Mouse (Mus musculus): ENCODE results near the gene Fscn2. TPM values are rescaled to one million over a fixed set of nuclear protein-coding genes. Genes with fewer than 3 reads are reported as not detected.

Fscn2 gene
- polyA plus RNA-seq, 1 experiment: 0.16 TPM

- Histone ChIP-seq H3K27ac (ENCODE audit: insufficient read depth, low read depth, low read length) (no peak overlapping the region), H3K27me3 (replicated peaks; ENCODE audit: control insufficient read depth, insufficient read depth, low read length) (no peaks in the 10 kb centered on the region), H3K4me1 (ENCODE audit: control insufficient read depth, insufficient read depth, low read length) (peaks cover 6% of the 10 kb centered on the region; the same call in 1 of the 2 replicates), H3K4me3 (ENCODE audit: insufficient read depth, low read depth, low read length) (no peak overlapping the region), H3K36me3 (ENCODE audit: control insufficient read depth, insufficient read depth, low read length) (no peaks in the 10 kb centered on the region; the same call in 1 of the 2 replicates)
- DNase-seq: no peak
- TF ChIP-seq POLR2A (IDR thresholded peaks at IDR 0.05; ENCODE audit: low read depth, low read length): no peak
- 73% methylated on average over 4 of the region's 4 CpGs for WGBS
Observed at GRCm38 (mm10) chr11:120381157-120381556, 19.8 kb downstream of the Fscn2 start.

GRCm38 (mm10) chr11:120382509-120382908 is 21.2 kb downstream of the Fscn2 start:
- Histone ChIP-seq H3K27me3 (replicated peaks; ENCODE audit: control insufficient read depth, insufficient read depth, low read length) (no peaks in the 10 kb centered on the region), H3K4me3 (ENCODE audit: insufficient read depth, low read depth, low read length) (no peak overlapping the region), H3K27ac (ENCODE audit: insufficient read depth, low read depth, low read length) (no peak overlapping the region), H3K4me1 (ENCODE audit: control insufficient read depth, insufficient read depth, low read length) (peaks cover 4% of the 10 kb centered on the region; the same call in 1 of the 2 replicates), H3K36me3 (ENCODE audit: control insufficient read depth, insufficient read depth, low read length) (no peaks in the 10 kb centered on the region; the same call in 1 of the 2 replicates)
- DNase-seq: no peak
- TF ChIP-seq CTCF (conservative IDR thresholded peaks at IDR 0.05; ENCODE audit: insufficient read depth, insufficient read length, low read depth, low read length): no peak
- TF ChIP-seq POLR2A (IDR thresholded peaks at IDR 0.05; ENCODE audit: low read depth, low read length): no peak
- 94% methylated on average over 9 of the region's 9 CpGs for WGBS

GRCm38 (mm10) chr11:120386632-120387031 is 25.3 kb downstream of the Fscn2 start:
- H3K4me3 ChIP-seq (ENCODE audit: insufficient read depth, low read depth, low read length): no peak overlapping the region
- no peak for DNase-seq
- TF ChIP-seq CTCF (conservative IDR thresholded peaks at IDR 0.05; ENCODE audit: insufficient read depth, insufficient read length, low read depth, low read length): no peak
- no peak for TF ChIP-seq POLR2A (IDR thresholded peaks at IDR 0.05; ENCODE audit: low read depth, low read length)
- no peaks in the 10 kb centered on the region for H3K27me3 ChIP-seq (replicated peaks; ENCODE audit: control insufficient read depth, insufficient read depth, low read length)
- no peaks in the 10 kb centered on the region for H3K4me1 ChIP-seq (ENCODE audit: control insufficient read depth, insufficient read depth, low read length)
- H3K27ac ChIP-seq (ENCODE audit: insufficient read depth, low read depth, low read length): no peak overlapping the region
- 91% methylated on average over 6 of the region's 6 CpGs for WGBS
- H3K36me3 ChIP-seq (ENCODE audit: control insufficient read depth, insufficient read depth, low read length): peaks cover 1% of the 10 kb centered on the region

GRCm38 (mm10) chr11:120387157-120387556 is 25.8 kb downstream of the Fscn2 start:
- Histone ChIP-seq H3K4me3 (ENCODE audit: insufficient read depth, low read depth, low read length) (no peak overlapping the region), H3K27me3 (replicated peaks; ENCODE audit: control insufficient read depth, insufficient read depth, low read length) (no peaks in the 10 kb centered on the region), H3K4me1 (ENCODE audit: control insufficient read depth, insufficient read depth, low read length) (no peaks in the 10 kb centered on the region), H3K27ac (ENCODE audit: insufficient read depth, low read depth, low read length) (no peak overlapping the region), H3K36me3 (ENCODE audit: control insufficient read depth, insufficient read depth, low read length) (peaks cover 1% of the 10 kb centered on the region)
- no peak for TF ChIP-seq POLR2A (IDR thresholded peaks at IDR 0.05; ENCODE audit: low read depth, low read length)
- TF ChIP-seq CTCF (conservative IDR thresholded peaks at IDR 0.05; ENCODE audit: insufficient read depth, insufficient read length, low read depth, low read length): no peak
- 49% methylated on average over 2 of the region's 2 CpGs for WGBS
- DNase-seq: no peak

GRCm38 (mm10) chr11:120388580-120388979 is 27.2 kb downstream of the Fscn2 start:
- peaks cover 1% of the 10 kb centered on the region for H3K36me3 ChIP-seq (ENCODE audit: control insufficient read depth, insufficient read depth, low read length)

GRCm38 (mm10) chr11:120395661-120396060 is 34.3 kb downstream of the Fscn2 start:
- Histone ChIP-seq H3K4me3 (ENCODE audit: insufficient read depth, low read depth, low read length) (no peak overlapping the region), H3K27ac (ENCODE audit: insufficient read depth, low read depth, low read length) (no peak overlapping the region), H3K27me3 (replicated peaks; ENCODE audit: control insufficient read depth, insufficient read depth, low read length) (no peaks in the 10 kb centered on the region), H3K4me1 (ENCODE audit: control insufficient read depth, insufficient read depth, low read length) (no peaks in the 10 kb centered on the region), H3K36me3 (ENCODE audit: control insufficient read depth, insufficient read depth, low read length) (peaks cover 6% of the 10 kb centered on the region; the same call in 1 of the 2 replicates)
- TF ChIP-seq POLR2A (IDR thresholded peaks at IDR 0.05; ENCODE audit: low read depth, low read length) (no peak), CTCF (conservative IDR thresholded peaks at IDR 0.05; ENCODE audit: insufficient read depth, insufficient read length, low read depth, low read length) (no peak)
- DNase-seq: no peak
- WGBS: 62% methylated on average over 4 of the region's 4 CpGs

More at GRCm38 (mm10) chr11:120388580-120388979, 27.2 kb downstream of the Fscn2 start:
- DNase-seq: no peak
- Histone ChIP-seq H3K27ac (ENCODE audit: insufficient read depth, low read depth, low read length) (no peak overlapping the region), H3K27me3 (replicated peaks; ENCODE audit: control insufficient read depth, insufficient read depth, low read length) (no peaks in the 10 kb centered on the region), H3K4me3 (ENCODE audit: insufficient read depth, low read depth, low read length) (no peak overlapping the region), H3K4me1 (ENCODE audit: control insufficient read depth, insufficient read depth, low read length) (no peaks in the 10 kb centered on the region)
- TF ChIP-seq CTCF (conservative IDR thresholded peaks at IDR 0.05; ENCODE audit: insufficient read depth, insufficient read length, low read depth, low read length): no peak
- WGBS: 88% methylated on average over 9 of the region's 9 CpGs

- Histone ChIP-seq H3K36me3 (ENCODE audit: control insufficient read depth, insufficient read depth, low read length) (peaks cover 8% of the 10 kb centered on the region; the same call in 1 of the 2 replicates), H3K27me3 (replicated peaks; ENCODE audit: control insufficient read depth, insufficient read depth, low read length) (no peaks in the 10 kb centered on the region), H3K27ac (ENCODE audit: insufficient read depth, low read depth, low read length) (no peak overlapping the region), H3K4me1 (ENCODE audit: control insufficient read depth, insufficient read depth, low read length) (no peaks in the 10 kb centered on the region), H3K4me3 (ENCODE audit: insufficient read depth, low read depth, low read length) (no peak overlapping the region)
- no peak for DNase-seq
- 39% methylated on average over 2 of the region's 2 CpGs for WGBS
- TF ChIP-seq POLR2A (IDR thresholded peaks at IDR 0.05; ENCODE audit: low read depth, low read length) (no peak), CTCF (conservative IDR thresholded peaks at IDR 0.05; ENCODE audit: insufficient read depth, insufficient read length, low read depth, low read length) (no peak)
Observed at GRCm38 (mm10) chr11:120397602-120398001, 36.3 kb downstream of the Fscn2 start.
